Mouse (Mus musculus) G1E (cell line): ENCODE data around the gene Btbd9.

ENCODE experiments used
- CTCF ChIP-seq: IDR thresholded peaks from 2 replicates; pipeline ENCODE4 v1.5.1; 2012; ENCODE audit warnings: low read depth, low read length, inconsistent platforms, mixed read lengths
- GATA1 ChIP-seq: IDR thresholded peaks from 2 replicates; pipeline ENCODE4 v1.6.1; 2012; ENCODE audit warnings: borderline replicate concordance, low read length, inconsistent platforms, mixed read lengths

DNA sequence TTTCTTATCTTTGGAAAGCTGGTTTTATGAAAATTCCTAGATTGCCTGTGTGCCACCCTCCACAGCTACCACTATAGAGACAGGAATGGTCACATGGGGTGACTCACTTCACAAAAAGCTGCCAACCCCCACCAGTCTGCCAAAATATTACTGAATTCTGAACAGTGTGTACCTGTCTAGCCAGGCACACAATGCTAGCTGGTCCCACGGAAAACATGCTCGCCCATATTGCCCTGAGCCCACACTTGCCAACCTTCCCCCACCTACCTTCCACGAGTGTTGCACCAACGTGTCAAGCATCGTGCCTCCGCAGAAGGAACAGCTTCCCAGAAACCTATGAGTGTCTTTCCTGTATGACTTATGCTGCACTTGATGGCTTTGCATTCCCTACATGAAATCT lies 4.9 kb upstream of the Btbd9 start:
- TF ChIP-seq CTCF (no peak), GATA1 (no peak)
